Mouse (Mus musculus): ENCODE results near the gene Dck.
A peak's percentile ranks its signal among the peaks of the same experiment; 100 is the strongest.

The Dck gene

DNA sequence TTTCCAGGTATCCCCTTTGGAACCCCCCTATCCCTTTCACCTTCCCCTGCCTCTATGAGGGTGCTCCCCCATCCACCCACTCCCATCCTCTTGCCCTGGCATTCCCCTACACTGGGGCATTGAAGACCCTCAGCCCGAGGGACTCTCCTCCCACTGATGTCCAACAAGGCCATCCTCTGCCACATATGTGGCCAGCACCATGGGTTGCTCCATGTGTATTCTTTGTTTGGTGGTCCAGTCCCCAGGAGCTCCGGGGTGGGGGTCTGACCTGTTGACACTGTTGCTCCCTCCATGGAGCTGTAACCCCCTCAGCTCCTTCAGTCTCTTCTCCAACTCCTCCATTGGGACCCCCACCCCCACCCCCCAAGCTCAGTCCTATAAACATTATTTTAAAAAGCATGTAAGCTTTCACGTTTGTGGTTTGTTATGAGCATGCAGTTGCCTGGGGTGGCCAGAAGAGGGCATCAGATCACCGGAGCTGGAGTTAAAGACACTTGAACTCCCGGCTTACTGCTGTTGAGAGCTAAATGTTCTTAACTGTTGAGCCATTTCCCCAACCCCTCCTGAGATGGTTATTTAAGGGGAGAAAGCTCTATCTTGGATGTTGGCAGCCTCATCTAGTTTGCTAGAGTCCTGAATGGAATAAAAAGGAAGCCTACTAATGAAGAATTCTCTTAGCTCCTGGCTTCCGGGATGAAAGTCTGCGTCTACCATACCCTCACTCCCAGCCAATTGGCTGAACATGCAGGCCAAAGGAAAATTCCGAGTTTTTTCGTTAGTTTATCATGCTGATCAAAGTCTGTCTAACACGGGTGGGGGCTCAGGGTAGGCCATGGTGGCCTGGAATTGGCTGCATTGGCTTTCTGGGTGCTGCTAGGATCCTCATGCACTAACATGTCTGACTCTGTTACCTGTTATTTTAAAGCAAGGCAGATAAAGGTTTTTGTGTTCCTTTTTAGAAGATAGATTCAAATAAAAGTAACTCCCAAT, 26.8 kb downstream of the Dck start:
- no peak for DNase-seq (ENCODE audit: low spot score)

DNA sequence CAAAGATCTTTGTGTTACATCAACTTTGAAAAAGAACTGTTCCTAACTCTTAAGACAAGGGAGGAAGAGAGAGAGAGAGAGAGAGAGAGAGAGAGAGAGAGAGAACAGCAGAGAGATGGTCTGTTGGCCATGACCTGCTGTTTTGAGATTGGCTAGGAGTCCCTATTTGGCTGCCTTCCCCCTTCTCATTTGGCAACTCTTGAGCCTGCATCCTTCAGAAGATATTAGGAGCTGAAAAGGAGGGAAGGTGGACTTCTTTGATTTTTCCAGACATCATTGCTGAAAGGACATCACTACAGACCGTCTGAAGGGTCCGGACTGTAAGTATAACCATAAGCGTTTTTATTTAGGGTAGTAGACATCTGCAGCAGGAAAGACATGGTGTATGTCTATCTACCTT, 28.9 kb downstream of the Dck start:
- no peak for DNase-seq (ENCODE audit: low spot score)

DNA sequence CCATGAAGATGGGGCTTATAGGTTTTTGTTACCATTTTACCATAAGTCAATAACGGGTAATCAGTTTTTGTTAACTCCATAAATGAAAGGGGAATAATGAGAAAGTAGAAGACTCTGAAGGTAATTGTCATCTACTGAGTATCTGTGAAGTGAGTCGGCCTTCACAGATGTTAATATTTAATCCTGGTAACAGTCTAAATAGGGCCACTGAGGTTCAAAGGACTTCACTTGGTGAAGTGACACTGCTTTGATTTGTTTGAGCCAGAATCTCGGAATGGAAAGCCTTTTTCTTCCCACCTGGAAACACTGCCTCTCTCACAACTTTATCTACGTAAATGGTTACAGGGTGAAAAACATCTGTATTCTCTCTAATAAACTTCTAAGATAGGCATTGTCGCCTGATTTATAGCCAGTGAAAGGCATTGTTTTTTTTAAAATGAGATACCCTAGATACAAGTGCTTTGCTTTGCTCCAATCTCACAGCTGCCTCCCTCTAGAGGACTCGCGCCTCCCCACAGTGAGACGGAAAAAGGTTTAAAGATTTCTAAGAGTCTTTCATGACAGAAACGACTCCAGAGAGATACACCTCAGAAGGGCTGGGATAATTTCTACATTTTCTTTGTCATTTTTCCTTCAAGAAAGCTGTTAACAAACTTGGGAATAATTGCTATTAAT, 31.3 kb downstream of the Dck start:
- no peak for DNase-seq (ENCODE audit: low spot score)

DNA sequence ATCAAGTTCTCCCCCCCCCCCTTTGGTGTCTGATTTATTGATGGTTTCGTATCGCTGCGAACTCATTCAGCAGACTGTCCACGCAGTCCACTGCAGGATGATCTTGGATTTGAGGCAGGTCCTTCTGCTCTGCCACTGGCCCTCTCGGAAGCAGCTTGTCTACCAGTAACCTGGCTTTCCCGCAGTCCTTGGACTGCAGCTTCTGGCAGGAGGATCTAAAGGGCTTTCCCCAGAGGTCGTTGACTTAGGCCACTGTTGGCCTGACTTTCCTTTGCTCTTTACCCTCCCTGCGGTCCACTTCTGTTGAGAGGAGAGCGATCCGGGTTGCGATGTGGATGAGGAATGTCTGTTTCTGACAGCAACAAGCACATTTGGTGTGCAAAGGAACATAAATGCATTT, 31.8 kb downstream of the Dck start:
- no peak for DNase-seq (ENCODE audit: low spot score)

DNA sequence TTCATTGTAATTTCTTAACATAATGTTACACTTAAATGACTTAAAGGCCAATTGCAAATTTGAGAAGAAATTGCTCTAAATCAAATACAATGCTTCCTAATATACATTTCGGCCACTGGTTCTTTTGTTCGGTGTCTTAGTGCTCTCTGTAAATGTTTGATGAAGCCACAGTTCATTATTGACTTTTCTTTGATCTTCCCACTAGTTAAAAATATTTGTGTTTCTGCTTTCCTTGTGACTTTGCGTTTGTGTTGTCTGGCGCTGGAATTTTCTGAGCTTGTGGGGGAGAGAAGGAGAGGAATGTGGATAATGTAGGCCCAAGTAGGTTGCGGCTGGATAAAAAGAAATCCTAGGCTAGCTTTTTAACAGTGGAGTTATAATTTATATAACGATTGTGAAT, 32.3 kb downstream of the Dck start:
- DNase-seq (ENCODE audit: low spot score): no peak

DNA sequence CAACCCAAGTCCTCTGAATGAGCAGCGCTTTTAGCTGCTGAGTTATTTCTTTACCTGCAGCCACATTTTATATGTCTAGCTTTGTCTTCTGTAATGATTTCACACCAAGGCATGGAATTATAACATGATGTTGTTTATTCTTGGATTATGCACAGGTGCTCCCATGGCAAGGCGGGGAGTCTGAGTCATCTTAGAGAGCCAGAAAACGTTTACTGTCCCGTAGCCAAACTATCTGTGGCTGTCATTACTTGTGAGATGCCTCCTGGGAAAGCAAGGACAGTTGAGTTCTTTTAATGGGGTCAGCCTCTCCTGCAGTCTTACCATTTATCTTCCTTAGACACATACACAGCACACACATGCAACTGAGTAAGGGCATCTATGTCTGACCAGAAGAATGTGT, 40.8 kb downstream of the Dck start:
- no peak for DNase-seq (ENCODE audit: low spot score)

DNA sequence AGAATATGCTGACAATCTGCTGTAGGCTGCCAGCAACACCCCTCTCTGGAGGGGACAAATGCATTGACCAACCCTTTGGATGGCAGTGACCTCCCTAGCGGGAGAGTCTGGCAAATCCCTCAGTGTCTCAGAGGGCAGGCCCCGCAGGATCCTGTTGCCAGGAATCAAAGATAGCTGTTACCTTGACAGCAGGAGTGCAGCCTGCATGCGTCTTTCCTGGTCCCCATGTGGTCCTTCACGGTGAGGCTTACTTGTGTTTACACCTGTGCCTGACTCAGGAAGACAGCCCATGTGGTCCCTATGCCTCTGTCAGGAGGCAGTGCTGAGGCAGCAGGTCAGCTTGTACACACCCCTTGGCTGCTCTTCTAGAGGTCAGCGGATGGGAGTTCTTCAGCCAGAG, 41.5 kb downstream of the Dck start:
- no peak for DNase-seq (ENCODE audit: low spot score)

DNA sequence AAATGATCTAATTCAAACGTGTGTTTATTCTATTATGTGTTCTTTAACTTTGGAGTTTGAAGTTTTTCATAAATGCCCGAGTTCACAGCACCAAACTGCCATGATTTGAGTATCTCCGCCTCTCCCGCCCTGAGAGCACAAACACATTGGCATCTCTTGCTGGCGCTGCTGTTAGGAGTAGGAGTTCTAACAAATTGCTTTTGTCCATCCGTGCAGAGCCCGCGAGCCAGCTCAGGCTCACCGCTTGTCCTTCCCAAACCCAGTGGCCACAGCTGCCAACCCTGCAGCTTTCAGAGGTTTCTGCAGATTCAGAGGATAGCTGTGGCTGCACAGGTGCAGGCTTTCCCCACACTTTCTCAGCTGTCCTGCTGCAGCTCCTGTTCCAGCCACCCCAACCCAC, 42.5 kb downstream of the Dck start:
- no peak for DNase-seq (ENCODE audit: low spot score)

DNA sequence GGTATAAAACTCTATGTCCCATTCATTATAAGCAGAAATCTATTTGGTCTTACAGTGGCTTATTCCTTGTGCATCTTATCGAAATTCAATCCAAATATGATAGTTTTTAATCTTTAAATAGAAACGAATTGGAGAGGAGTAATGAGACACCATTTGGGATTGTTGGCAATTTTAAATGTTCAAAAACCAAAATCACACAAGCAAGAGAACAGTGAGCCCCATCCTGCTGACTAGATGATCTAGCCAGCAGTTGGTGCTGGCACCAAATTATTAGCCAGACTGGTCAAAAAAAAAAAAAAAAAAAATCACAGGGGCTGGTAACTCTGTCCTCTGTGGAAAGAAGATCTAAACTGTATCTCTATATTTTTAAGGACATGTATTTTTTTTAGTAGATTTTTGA, 48.4 kb downstream of the Dck start:
- DNase-seq (ENCODE audit: low spot score): no peak

DNA sequence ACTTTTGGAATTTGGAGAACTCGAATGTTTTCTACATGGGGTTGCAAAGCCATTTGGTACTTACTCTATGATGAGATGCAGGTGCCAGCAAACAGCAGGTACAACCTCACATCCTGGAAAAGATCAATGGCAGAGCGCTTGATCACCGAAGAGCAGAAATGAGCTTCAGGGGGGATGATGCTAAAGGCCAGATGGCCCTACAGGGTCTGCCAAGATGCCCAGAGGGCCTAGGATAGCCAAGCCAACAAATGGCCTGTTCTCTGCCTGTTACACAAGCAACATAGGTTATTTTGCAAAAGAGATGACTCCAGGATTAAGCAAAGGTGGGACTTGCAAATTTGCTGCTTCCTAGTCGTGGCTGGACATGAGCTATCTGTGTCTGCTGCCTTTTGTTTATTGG, 49.8 kb downstream of the Dck start:
- no peak for DNase-seq (ENCODE audit: low spot score)

DNA sequence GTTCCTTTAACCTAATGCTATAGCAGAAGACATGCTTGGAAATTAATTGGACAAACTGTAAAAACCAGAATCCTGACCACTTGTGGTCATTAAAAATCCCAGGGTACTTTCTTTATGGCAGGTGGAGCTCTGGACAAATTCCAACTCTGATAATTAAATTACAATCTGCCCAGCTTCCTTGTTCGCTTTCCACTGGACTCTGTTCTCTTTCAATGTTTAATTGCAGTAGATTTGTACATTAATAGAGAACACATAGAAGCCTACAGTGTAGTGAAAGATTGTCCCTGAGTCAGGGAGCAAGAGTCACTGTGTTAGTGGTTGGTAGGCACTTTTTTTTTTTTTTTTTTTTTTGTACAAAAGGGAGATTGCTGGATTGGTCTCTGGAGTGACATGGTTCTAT, 56.7 kb downstream of the Dck start:
- no peak for DNase-seq (ENCODE audit: low spot score)

DNA sequence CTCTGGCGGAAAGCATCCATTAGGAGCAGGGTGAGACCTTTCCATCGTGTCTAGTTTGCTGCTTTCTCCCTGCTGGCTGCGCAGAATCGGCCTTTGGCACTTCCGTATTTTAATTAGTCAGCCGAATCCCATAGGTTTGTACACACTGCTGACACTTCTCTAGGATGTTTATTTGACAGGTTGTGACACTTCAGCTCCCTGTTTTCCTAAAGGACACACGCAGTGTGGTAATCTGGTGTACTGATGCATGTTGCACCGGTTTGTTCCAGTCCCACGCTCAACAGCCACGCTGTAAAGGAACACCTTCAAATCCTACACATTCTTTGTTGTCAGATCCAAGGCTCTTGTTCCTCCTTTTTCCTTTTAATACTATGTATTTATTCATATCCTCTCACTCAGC, 60.0 kb downstream of the Dck start:
- no peak for DNase-seq (ENCODE audit: low spot score)

DNA sequence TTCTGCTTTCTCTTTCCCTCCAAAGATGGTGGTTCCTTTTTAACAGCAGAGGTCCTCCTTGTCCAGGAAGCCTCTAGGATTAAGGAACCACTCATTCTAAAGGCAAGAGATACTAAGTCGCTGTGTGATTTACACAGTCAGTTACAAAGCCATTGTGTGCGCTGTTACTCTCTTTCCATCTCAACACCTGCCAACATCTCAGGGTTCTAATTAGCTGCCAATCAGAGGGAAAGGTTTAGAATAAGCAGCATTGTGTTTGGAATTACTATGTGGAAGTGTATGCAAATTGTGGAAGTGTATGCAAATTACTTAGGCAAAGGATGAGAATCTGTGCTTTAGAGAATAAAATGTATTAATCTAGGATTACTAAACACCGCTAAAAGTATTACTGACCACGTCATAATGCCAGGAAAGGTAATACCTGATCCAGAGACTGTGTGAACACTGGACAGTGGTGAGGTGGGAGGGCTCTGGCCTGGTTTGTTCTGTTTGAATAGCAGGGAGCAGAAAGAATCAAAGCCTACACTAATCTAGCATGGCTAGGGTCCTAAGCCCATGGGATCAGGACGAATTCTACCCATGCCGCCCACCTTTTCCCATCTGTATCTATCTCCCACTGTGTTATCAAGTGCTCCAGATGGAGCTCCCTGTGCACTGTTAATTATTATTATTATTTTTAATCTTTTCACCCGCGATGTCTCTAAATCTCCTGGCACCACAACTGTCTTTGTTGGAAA, 65.2 kb downstream of the Dck start:
- DNase-seq (ENCODE audit: low spot score): peak; percentile 41

DNA sequence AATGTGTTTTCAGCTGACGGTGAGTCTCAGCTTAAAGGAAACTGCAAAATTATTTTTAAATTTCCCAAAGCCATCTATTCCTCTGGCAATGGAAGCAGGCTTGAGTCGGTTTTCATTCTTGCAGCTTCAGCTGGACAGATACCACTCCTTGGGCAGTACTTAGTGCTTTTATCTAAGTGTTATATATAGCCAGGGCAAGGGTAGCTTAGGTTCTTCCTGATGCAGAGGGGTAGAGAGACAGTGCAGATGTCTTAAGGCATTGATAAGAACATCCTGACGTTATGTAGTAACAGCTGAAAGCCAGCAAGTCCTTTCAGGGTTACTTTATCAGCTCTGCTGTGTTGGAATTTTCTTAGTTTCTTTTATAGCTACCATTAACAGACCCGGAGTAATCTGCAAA, 66.1 kb downstream of the Dck start:
- no peak for DNase-seq (ENCODE audit: low spot score)

DNA sequence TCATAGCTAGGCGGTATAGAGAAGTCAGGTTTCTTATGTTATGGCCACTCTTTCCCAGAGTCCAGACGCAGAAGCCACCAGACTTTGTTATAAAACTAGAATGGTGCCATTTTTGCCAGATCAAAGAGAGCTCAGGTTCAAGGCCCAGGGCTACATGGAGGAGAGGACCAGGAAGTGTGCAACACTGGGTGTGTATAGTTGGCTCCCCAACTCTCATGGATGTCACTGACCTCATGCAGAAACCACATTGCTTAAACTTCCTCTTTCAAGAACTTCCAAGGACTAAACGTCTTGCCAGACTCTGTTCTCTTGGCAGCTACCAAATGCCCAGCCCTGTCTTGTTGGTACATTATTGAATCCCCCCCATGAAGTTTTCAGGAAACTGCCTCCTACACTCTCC, 67.1 kb downstream of the Dck start:
- DNase-seq (ENCODE audit: low spot score): no peak
